Mouse (Mus musculus) CH12F3 (cell line): ENCODE data around the gene Mctp2.

Experiments used
- in situ Hi-C: fragments of 300-500 bp; cut with MboI; formaldehyde crosslinking; loops from 2 replicates; pipeline ENCODE4 v1.14.3; 2020; ENCODE audit warnings: low sequenced_read_pairs

Gene Mctp2

GRCm38 (mm10) chr7:72181651-72182050, 124.8 kb downstream of the Mctp2 start:
- in situ Hi-C loops = no loop called here

GRCm38 (mm10) chr7:72169320-72169719, 137.1 kb downstream of the Mctp2 start:
- in situ Hi-C loops = no loop called here

GRCm38 (mm10) chr7:72165726-72166701, 140.4 kb downstream of the Mctp2 start:
- in situ Hi-C loops = no loop called here

- in situ Hi-C loops = no loop called here
These were observed 144.2 kb downstream of the Mctp2 start for GRCm38 (mm10) chr7:72162256-72162655.

DNA sequence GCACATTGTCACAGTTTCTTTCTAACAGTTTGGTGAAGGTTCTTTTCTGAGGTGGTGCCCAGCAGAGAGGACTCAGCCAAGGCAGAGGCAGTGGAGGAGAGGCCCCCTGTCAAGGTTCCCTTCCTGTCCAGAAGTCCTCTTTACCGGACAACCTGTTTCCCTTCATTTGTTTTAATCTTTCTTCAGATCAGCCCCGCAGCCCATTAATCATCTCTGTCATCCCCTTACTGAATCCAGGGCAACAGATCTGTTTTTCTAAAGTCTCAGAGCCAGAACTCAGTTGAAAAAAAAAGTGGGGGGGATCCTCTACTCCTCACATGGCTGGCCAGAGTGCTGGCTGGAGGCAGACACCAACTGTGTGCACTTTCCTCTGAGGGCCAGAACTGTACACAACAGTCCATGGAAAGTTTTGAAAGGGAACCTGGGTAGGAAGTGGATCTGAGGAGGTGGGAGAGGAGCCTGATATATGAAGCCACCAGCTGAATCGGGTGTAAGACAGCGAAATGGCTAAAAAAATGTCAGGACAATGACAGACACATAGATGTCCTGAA, 146.8 kb downstream of the Mctp2 start:
- in situ Hi-C loops = no loop called here

- in situ Hi-C loops = no loop called here
These were observed 155.4 kb downstream of the Mctp2 start for GRCm38 (mm10) chr7:72150799-72151708.

GRCm38 (mm10) chr7:72149073-72149472, 157.3 kb downstream of the Mctp2 start:
- in situ Hi-C loops = no loop called here

- in situ Hi-C loops = no loop called here
These were observed 159.6 kb downstream of the Mctp2 start for GRCm38 (mm10) chr7:72146849-72147248.

DNA sequence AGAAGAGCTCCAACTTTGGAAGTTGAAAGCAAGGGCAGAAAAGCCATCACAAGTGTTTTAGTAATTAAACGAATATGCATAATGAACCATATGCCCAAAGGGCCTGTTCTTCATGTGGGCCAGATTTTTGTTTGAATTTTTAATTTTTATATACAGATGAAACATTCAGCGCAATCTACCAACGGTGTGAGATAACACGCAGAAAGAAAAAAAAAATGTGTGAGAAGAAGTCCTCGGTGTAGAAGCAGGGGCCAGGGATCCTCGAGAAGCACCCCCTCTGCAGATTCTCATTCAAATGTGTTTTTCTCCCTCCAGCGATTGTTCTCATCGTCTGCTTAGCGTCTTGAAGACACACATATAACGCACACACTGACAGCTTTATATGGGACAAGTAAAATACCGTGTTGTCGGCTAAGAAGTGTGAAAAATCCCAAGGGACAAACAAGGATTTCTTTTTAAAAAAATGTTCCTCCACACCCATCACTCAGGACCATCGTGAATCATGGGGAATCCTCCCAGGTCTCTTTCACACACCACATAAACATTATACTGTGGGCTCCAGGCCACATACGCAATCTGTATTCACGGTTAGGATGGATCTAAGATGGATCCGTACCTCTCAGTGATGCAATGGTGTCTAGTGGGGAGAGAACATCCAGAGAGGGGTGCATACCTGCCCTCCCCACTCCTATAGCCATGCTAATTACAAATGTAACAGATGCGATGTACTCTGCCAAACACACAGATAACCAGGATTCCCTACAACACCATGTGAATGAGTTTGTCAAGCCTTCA, 160.5 kb downstream of the Mctp2 start:
- in situ Hi-C loops = no loop called here

DNA sequence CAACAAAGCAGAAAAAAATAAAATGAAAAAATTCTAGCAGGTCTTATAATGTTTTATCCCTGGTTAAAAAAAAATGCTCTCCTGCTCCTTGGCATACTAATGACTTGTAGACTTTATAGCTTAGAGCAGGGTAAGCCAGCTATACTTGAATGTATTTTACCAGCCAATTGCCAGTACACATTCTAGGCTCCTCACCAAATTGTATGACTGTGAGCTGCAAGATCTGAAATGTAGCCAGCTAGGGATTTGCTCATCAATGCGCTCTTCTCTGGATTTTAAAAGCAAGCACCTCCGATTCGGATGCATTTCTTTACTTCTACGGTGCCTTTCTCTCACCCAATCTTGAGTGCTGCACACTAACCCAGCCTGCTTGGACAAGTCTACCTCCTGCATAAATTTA, 167.7 kb downstream of the Mctp2 start:
- in situ Hi-C loops = no loop called here

DNA sequence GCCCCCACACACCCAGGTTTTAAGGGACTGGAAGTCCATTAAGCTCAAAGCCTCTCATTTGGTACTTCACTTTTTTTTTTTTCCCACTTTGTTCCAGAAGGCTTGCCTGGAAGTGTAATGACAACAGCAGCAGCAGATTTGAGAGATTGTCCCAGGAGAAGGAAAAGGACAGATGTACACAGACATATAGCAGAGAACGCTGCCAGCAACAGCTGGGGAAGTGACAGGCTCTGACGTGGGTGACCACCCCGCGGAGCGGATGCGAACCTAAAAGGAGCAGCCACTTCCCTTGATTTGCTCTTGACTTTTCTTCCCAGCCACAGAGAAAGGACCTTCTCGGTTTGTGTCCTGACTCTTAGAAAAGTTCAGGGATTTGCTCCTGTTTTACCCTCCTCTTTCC, 185.4 kb downstream of the Mctp2 start:
- in situ Hi-C loops = no loop called here

- in situ Hi-C loops = no loop called here
These were observed 186.7 kb downstream of the Mctp2 start for GRCm38 (mm10) chr7:72119713-72120112.

DNA sequence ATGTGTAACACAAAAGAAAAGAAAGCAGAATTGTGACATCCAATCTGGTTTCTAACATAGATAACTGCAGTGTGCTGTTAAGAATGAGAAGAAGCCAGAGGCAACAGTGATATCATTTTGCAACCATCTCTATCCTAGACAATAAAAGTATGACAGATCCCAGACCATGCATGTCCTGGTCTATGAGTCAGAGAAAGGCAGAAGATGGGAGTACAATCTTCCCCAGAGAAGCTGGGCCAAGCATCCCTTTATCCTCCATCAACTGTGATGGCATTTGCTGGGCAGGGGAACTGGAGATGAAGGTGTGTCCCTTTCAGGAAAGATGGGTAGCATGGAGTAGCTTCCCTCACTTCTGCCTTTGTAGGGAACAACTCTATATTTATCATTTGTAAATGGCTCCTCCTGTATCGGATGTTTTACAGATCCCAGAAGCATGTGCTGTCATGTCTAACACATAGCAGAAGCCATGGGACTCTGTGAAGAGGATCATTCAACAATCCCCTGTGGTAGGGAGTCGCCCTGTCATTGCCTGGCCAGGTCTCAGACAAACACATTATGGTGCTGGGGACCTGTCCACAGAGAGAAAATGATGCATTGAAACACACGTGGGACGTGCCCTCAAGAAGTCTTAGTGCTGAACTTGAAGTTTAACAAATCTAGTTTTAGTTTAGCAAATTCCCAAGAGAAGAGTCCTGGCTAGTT, 188.9 kb downstream of the Mctp2 start:
- in situ Hi-C loops = no loop called here

GRCm38 (mm10) chr7:72115073-72115472, 191.3 kb downstream of the Mctp2 start:
- in situ Hi-C loops = no loop called here

GRCm38 (mm10) chr7:72110578-72110977, 195.8 kb downstream of the Mctp2 start:
- in situ Hi-C loops = no loop called here

DNA sequence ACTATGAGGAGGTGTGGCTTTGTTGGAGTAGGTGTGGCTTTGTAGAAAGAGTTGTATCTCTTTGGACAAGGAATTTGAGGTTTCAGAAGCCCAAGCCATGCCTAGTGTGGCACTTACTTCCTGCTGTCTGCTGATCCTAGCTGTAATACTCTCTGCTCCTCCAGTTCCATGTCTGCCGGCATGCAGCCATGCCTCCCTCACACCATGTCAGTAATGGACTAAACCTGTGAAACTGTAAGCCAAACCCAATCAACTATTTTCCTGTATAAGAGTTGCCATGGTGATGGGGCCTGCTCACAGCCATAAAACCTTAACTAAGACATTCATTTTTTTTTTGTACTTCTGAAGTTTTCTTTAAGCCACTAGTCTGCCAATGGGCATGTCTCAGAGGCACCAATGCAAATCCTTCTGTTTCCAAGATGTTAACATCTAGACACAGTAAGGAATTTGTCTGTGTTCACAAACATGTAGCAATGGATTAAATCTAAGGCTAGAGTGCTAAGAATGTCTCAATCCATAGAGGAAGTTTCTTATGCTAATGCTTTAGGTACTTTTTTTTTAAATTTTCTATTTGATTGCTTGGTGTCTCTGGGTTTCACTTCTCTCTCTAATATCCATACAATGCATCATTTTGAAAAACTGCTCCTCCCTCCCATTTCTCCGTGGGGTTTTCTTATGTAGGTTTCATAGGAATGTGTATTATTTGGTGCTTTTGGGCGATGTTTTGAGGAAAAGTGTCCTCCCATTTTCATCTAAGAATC, 197.6 kb downstream of the Mctp2 start:
- in situ Hi-C loops = no loop called here

GRCm38 (mm10) chr7:72104170-72104569, 202.2 kb downstream of the Mctp2 start:
- in situ Hi-C loops = no loop called here

DNA sequence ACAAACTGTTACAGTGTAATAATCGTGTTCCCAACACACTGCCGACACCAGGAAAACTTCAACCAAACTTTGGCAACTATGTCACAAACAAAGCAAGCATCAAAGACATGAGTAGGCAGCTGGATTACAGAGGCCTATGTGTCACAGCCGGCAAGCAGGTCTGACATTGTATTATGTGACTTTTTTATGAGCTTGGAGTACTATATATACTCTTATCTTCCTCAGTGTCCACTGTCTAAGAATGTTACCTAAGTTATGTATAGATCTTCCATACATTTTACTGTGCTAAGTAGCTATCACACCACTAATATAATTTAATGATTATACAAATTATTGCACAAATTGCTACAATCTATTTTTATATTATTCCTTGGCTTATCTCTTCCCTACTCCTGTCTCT, 202.8 kb downstream of the Mctp2 start:
- in situ Hi-C loops = no loop called here

GRCm38 (mm10) chr7:72100683-72101082, 205.7 kb downstream of the Mctp2 start:
- in situ Hi-C loops = no loop called here
